Mouse (Mus musculus) brain, embryonic 14.5 days (tissue): ENCODE measurements around the gene Zmym6. TPM values are rescaled to one million over a fixed set of nuclear protein-coding genes. Genes with fewer than 3 reads are reported as not detected.
"Not testable (repeated sequence)": the region's sequence is repeated elsewhere in the genome, so short reads cannot be mapped to it uniquely, and the experiment has no call there.

Experiments used
- DNase-seq: peaks from one replicate; pipeline ENCODE4 v3.0.0-alpha.2; 2011; ENCODE audit warnings: low read depth
- CTCF ChIP-seq: fragments of 200-500 bp; IDR thresholded peaks from 2 replicates; pipeline ENCODE4 v1.5.1; 2012; ENCODE audit warnings: inconsistent platforms, mild to moderate bottlenecking, moderate library complexity, borderline replicate concordance; ENCODE audit not compliant: insufficient read depth, insufficient read length; ENCODE audit errors: extremely low read depth
- POLR2A ChIP-seq: fragments of 200-500 bp; IDR thresholded peaks from 2 replicates; pipeline ENCODE4 v1.6.1; 2012; ENCODE audit warnings: mild to moderate bottlenecking, inconsistent platforms, borderline replicate concordance; ENCODE audit not compliant: poor library complexity, insufficient read depth, insufficient read length, severe bottlenecking; ENCODE audit errors: extremely low read depth
- polyA plus RNA-seq: library from polyadenylated mRNA; depleted of rRNA; stranded (reverse); fragments of >200 nt; gene quantifications from 2 replicates; pipeline ENCODE4 v1.2.3, GENCODE M21; 2012

Zmym6 gene
- polyA plus RNA-seq, 1 experiment: 39.0 TPM

DNA sequence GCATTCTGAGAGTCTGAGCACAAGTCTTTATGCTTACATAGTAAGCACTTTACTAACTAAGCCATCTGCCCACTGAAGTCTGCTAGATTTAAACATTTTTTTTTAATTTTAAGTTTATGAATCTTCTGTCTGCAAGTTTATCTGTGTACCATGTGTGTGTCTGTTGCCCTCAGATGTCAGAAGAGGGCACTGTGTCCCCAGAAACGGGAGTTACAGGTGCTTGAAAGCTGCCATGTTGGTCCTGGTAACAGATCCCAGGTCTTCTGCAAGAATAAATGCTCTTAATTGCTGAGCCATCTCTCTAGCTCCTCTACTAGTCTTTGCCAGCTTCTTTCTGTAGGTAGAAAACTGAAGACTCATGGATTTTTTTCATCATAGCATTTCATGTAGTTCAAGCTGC is 2.3 kb upstream of the Zmym6 start:
- no peak for DNase-seq
- TF ChIP-seq POLR2A (no peak), CTCF (no peak)

DNA sequence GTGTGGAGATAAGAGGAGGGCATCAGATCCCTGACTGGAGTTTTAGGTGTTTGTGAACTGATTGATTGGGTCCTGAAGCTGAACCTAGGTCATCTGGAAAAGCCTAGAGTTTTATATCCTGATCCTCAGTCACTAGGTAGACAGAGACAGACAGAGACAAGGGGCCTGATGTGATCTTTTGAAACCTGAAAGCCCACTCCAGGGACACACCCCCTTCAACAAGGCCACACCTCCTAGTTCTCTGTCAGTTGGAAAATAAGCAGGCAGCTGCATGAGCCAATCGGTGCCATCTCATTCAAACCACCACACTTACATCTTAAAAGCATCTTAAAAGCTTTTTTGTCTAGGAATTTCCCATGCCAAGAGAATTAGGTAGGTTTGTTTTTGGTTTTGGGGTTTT is 3.6 kb downstream of the Zmym6 start:
- TF ChIP-seq POLR2A: no peak
- TF ChIP-seq CTCF: no peak
- DNase-seq: no peak

DNA sequence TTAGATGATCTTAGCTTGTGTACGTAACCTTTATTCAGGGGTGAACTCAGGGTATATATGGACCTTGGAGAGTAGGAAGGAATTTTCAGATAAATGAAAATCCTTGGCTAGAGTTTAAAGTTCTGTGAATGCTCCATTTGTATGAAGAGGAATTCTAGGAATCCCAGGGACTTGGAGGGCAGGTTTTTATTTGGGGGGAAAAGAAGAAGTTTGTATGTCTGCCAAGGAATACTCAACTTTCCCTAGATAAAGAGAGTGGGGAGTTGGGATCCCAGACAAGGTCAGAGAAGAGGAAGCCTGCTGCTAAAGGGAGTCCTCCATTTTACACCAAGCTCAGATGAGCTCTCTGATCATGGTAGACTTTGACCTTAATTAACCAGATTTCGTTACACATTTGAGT is 5.9 kb downstream of the Zmym6 start:
- no peak for TF ChIP-seq CTCF
- TF ChIP-seq POLR2A: no peak
- DNase-seq: no peak

DNA sequence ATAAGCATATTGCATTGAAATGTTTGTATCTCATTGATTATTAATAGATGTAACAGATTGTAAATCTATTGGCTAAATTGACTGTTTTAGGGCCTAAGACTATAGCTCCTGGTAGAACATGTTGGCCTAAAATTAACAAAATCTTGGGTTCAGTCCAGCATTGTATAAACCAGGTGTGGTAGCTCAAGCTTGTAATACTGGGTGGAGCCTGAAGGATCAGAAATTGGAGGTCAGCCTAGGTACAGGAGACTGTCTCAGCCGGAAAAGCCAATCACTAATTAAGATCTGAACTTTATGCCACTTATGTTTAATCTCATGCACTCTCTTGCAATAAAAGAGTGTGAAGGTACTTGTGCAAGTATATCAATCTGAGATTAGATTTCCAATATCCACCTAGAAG is 8.6 kb downstream of the Zmym6 start:
- no peak for TF ChIP-seq CTCF
- no peak for DNase-seq

DNA sequence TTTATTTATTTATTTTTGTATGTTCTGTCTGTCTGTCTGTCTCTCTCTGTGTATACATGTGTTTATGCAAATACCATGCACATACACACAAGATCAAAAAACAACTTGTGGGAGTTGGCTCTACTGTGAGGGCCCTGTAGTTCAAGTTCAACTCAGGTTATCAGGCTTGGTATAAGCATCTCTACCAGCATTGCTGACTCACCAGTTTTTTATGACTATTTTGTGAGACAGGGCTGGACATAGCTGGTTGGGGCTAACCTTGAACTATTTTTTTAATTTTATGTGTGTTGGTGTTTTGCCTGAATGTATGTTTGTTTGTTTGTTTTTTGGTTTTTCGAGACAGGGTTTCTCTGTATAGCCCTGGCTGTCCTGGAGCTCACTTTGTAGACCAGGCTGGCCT is 14.0 kb downstream of the Zmym6 start:
- TF ChIP-seq POLR2A (no peak), CTCF (no peak)
- no peak for DNase-seq

DNA sequence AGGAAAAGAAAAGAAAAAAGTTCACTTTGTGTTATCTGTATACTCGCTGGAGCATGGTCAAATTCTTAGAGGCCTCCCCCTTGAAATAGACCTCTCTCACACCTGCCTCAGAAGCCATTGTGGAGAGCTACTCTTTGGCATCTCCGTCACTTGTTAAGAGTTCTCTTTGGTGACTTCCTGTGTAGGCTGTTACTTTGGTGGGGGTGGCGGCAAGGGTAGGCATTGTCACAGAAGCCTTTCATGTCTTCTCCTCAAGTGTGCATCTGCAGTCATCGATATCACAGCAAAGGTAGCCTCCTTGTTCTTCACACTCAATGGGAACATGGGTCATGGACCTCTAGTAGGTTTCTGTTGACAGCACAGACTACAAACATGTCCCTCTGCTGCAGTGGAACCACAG is 17.9 kb downstream of the Zmym6 start:
- DNase-seq: no peak
- no peak for TF ChIP-seq CTCF
- no peak for TF ChIP-seq POLR2A

DNA sequence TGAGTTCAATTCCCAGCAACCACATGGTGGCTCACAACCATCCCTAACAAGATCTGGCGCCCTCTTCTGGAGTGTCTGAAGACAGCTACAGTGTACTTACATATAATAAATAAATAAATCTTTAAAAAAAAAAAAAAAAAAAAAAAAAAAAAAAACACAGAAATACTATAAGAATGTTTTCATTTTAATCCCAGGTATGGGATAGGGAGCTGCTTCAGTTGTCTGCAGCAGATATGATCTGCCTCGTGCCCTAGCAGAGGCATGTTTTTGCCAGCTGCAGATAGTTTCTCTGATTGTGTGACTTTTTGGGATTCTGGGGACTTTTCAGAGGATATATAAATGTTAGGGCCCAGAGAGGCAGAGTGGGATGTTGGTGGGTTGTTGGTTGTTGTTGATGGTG is 22.4 kb downstream of the Zmym6 start:
- DNase-seq: not testable (repeated sequence)

DNA sequence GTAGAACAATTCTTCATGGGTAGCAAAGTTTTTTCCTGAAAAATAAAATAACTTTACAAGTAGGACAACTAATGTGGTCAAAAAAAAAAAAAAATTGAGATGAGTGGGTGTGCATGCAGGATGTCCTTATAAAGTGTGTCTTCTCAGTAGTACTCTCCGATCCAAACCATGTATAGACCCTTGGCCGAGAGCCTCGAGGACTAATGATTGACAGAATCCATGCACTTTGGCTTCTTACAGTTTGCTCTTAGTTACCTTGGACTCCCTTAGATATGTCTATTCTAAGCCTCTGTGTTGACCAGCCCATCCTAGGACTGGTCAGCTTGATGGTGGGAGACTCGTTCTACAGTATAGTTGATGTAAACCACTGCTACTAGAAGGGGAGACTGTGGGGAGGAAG is 30.4 kb downstream of the Zmym6 start:
- TF ChIP-seq CTCF (no peak), POLR2A (no peak)
- no peak for DNase-seq

DNA sequence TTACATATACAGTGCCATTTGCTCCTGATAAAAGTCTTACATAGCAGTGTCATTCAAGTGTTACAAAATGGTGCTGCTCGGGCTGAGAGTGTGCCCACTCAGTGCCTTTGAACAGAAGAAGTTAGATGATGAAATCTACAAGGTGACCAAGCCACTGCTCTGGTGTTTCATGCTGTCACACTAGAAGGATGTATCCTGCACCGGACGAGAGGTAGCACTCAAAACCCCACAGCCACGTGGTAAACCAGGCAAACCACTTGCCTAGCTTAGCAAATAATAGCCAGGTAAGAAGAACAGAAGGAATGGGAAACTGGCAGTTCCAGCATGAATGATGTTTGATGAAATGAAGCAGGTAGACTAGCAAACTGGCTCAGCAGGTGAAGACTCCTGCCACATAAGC is 33.4 kb downstream of the Zmym6 start:
- TF ChIP-seq POLR2A: no peak
- TF ChIP-seq CTCF: no peak
- no peak for DNase-seq

DNA sequence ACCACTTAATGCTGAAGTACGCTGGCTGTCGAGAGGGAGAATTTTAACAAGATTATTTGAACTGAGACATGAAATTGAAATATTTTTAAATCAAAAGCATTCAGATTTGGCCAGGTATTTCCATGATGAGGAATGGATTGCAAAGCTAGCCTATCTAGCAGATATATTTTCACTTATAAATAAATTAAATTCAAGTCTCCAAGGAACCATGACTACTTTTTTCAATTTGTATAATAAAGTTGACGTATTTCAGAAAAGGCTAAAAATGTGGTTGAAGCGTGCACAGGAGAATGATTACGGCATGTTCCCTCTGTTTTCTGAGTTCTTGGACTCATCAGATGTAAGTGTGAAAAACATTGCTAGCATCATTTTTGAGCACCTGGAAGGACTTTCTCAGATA is 46.2 kb downstream of the Zmym6 start, which contains the start of gene Tmem35b:
Tmem35b (plus strand) TSS at position 301 of the 400 bp plus-strand sequence.
- no peak for DNase-seq
- TF ChIP-seq POLR2A: no peak
- no peak for TF ChIP-seq CTCF

DNA sequence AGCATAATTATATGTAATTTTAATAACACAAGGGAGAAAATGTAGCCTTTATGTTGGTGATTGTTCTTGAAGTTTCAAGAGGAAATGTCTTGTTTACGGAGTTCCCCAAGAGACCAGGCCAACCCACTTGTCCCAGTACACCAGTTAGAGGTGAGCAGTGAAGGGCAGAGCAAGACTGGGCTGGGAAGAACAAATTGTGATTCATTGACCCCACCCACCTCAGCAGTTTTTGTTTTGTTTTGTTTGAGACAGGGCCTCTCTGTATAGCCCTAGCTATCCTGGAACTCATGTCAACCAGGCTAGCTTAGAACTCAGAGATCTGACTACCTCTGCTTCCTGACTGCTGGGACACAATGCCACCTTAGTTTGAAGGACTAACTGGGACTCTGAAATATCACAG is 47.1 kb downstream of the Zmym6 start:
- no peak for TF ChIP-seq CTCF
- DNase-seq: no peak

DNA sequence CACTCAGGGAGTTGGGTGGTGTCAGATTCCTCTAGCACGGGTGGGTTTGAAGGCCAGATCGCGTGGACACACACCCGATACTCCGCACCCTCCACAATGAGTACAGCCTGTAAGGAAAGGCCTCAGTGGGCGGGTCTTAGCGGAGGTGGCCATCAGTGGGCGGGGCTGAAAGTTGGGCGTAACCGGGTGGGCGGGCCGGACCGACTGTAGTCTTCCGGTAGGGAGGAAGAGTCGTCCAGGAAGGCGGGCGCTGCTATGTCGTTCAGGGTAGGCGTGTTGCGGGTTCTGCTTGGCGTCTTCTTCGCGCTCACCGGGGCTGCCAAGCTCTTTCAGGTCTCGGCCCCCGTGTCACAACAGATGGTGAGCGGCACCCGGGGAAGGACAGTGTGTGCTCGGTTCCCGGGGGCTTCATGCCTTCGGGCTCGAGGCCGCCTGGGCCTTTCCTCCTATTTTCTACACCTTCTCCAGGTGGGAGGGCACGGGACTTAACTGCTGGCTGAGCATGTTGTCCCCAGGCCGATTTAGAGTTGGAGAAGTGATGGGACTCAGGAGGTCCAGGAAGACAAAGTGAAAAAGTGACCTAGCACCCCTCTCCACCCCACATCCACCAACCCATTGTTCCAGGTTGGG is 48.8 kb downstream of the Zmym6 start:
- TF ChIP-seq CTCF (no peak), POLR2A (peak; percentile 70; the same call in 1 of the 2 replicates)
- peak; percentile 93 for DNase-seq

DNA sequence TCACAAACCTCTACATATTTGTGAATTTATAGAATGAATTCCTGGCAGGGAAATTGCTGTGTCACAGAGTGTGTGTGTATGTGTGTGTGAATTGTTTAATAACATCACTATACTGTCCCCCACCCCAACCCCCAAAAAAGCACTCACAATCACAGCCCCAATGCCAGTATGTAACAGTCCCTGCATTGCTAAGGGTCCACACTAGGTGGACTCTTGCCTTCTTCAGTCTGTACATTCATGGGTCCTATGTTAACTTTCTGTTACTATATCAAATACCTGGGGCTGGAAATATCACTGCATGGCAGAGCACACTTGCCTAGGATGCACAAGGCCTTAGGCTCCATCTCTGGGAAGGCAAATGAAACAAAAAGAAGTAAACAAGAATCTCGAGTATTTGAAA is 57.5 kb downstream of the Zmym6 start:
- TF ChIP-seq POLR2A (no peak), CTCF (no peak)
- no peak for DNase-seq
